Comparison of ENCODE assay signal across 9 mouse cellular contexts in genomic region chr5:140411339-140411738, GRCm38 (mm10). TPM values are rescaled to one million over a fixed set of nuclear protein-coding genes. Genes with fewer than 3 reads are reported as not detected.
DNase-seq lines count a peak whose midpoint lies in the region; TF ChIP-seq lines count a peak whose summit lies in the region.
"Had no signal": no experiment of that assay in that cellular context is flagged by ENCODE, and none has a peak within 500 bp of the region (broad histone marks: within the 10 kb centered on the region; RNA-seq: fewer than 3 reads in every experiment).

No protein-coding gene starts in this region.

- peak; percentile 30 for DNase-seq in cerebellum, adult 8-10 months
- no peak for DNase-seq in cerebellum, adult 9-11 months
- peak; percentile 78 for DNase-seq in A20 (ENCODE audit: low read depth, low spot score)
- peak; percentile 65 to 79 for DNase-seq in adrenal gland, postnatal 36 days
- peak; percentile 63 for DNase-seq in forelimb bud, embryonic 11.5 days (ENCODE audit: low read depth, low spot score)
- peak; percentile 74 for DNase-seq in kidney, postnatal 14 days
- peak; percentile 68 for DNase-seq in lung, adult 2 months
- DNase-seq in spleen, postnatal 10 days (ENCODE audit: low spot score in 2 of 2): peak; percentile 44 to 85

- TF ChIP-seq POLR2A in lung, adult 2 months (IDR thresholded peaks at IDR 0.05; ENCODE audit: borderline replicate concordance, extremely low read depth, low read depth, low read length): no peak

- WGBS in lung, adult 2 months: 19% methylated on average over 8 of the region's 8 CpGs

- H3K4me1 ChIP-seq in lung, adult 2 months (ENCODE audit: control insufficient read depth, insufficient read depth, low read length): no peaks in the 10 kb centered on the region

- no peak overlapping the region for H3K4me3 ChIP-seq in lung, adult 2 months (replicated peaks; ENCODE audit: extremely low read depth, low read depth, low read length)
- H3K4me3 ChIP-seq: limb, embryonic 13.5 days had no signal

- TF ChIP-seq CTCF in lung, adult 2 months (IDR thresholded peaks at IDR 0.05; ENCODE audit: insufficient read depth, low read length): peak; percentile 63

RNA-seq across cellular contexts. Expression of gene Eif3b, which starts 7.8 kb away (rescaled TPM):
- total RNA-seq in adrenal gland, postnatal 36 days (2021): 100 to 1,000 TPM; 175 to 197 TPM
- 83.0 and 86.2 TPM in 2 replicates for polyA plus RNA-seq in lung, adult 2 months (2012; rRNA removed)

RNA-seq across cellular contexts. Expression of gene Snx8, which starts 22.3 kb away (rescaled TPM):
- total RNA-seq in adrenal gland, postnatal 36 days (2021): 10 to 100 TPM; 16.7 to 20.7 TPM
- polyA plus RNA-seq in lung, adult 2 months (2012; rRNA removed): 18.7 and 20.0 TPM in 2 replicates

RNA-seq across cellular contexts. Expression of gene Gm4869, which starts 34.1 kb away (rescaled TPM):
- under 1 TPM in 1 of 2 experiments, not detected in 1; 0.16 TPM for total RNA-seq in adrenal gland, postnatal 36 days (2021)
- polyA plus RNA-seq in lung, adult 2 months (2012; rRNA removed): 0.05 TPM in 1 of 2 replicates, not detected in the other
- polyA plus RNA-seq: limb, embryonic 13.5 days had no signal
